Mouse (Mus musculus) bone marrow, adult 2 months (tissue): Measurements from ENCODE around the gene Slco6c1.

Source experiments
- CTCF ChIP-seq: fragments of 200-500 bp; IDR thresholded peaks from 2 replicates; pipeline ENCODE4 v1.5.1; 2011; ENCODE audit warnings: low read length, control low read depth; ENCODE audit not compliant: control insufficient read depth, insufficient read depth
- POLR2A ChIP-seq: fragments of 200-500 bp; IDR thresholded peaks from 2 replicates; pipeline ENCODE4 v1.6.1; 2011; ENCODE audit warnings: low read depth, mild to moderate bottlenecking, control low read depth, low read length, borderline replicate concordance; ENCODE audit not compliant: control insufficient read depth

DNA sequence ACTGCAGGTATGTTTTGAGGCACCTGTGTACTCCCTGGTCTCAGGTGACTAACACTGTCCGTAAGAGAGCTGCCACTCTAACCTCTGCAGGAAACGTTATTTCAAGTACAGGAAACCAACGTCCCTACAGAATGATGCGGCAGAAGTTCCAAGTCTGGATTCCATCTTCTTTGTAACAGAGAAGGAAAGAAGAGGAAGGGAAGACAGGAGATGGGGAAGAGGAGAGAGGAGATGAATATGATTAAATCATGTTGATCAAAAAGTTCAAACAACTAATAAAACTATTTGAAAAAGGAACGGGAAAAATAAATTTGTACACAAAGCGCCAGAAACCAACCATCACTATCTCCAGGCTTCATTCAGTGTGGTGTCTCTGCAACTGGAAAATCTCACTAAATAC is at the start of gene Slco6c1:
- TF ChIP-seq POLR2A, result no peak
- TF ChIP-seq CTCF, result no peak
